Mouse (Mus musculus) liver, adult 2 months (tissue): ENCODE data around the gene Kctd8.

ENCODE experiments used
- CTCF ChIP-seq: fragments of 200-500 bp; IDR thresholded peaks from 2 replicates; pipeline ENCODE4 v1.5.1; 2011; ENCODE audit warnings: low read depth, low read length, control low read depth
- POLR2A ChIP-seq: fragments of 200-500 bp; IDR thresholded peaks from 2 replicates; pipeline ENCODE4 v1.6.1; 2011; ENCODE audit warnings: low read length, control low read depth; ENCODE audit not compliant: insufficient read depth; ENCODE audit errors: extremely low read depth

DNA sequence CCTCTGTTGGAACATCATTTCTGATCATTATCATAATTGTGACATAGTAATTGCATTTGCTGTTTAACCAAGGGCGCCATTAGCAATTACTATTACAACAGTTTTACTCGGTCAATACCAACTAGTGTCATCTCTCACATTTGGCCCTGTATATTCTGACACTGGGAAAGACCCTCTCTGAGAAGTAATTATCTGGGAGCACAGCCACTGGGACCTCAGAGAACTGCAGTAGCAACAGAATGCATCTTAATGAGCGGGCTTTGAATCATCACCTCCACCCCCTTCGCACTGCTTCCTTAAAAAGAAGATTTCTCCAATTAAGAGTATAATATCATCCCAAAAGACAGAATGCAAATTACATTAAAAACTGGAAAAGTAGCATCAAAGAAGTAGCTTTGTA lies 200.4 kb downstream of the Kctd8 start:
- no peak for TF ChIP-seq CTCF
- no peak for TF ChIP-seq POLR2A
